Mouse (Mus musculus): ENCODE data around the gene Fkbp8. TPM values are rescaled to one million over a fixed set of nuclear protein-coding genes. Genes with fewer than 3 reads are reported as not detected.
A peak's percentile ranks its signal among the peaks of the same experiment; 100 is the strongest.

Gene Fkbp8
- polyA plus RNA-seq, 1 experiment from 2014 or later, result 441 TPM

DNA sequence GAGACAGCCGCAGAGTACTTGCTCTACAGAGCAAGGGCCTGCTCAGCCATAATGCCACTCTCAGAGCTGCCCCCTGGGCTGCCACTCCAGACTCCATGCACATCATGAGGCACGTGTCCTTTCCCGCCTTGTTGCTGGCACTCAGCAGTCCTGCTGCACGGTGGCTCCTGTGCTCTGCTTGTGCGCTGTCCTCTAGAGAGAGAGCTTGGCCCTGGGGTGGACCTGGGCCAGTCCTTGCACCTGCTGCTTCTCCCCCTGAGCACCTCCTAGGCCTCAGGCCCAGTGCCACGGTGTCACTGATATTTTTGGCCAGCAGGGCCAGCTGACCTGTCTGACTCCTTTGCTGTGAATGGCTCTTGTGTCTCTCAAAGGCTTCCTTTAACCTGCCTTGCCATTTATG is 43.5 kb downstream of the Fkbp8 start:
- WGBS, result 82% methylated on average over 6 of the region's 6 CpGs
- no peak for ATAC-seq
- peaks cover 7% of the 10 kb centered on the region; the same call in 1 of the 2 replicates for H3K36me3 ChIP-seq (ENCODE audit: control insufficient read depth, insufficient read depth, low read length)
- H3K4me1 ChIP-seq (ENCODE audit: control insufficient read depth, insufficient read depth, low read depth, low read length), result no peaks in the 10 kb centered on the region; the same call in 1 of the 2 replicates
- H3K4me2 ChIP-seq (ENCODE audit: low read length), result no peak overlapping the region
- H3K27me3 ChIP-seq (replicated peaks; ENCODE audit: control insufficient read depth, insufficient read depth, low read length), result no peaks in the 10 kb centered on the region
- no peak overlapping the region for H3K9ac ChIP-seq (ENCODE audit: low read depth, low read length)
- H3K27ac ChIP-seq (ENCODE audit: low read depth, low read length), result peak overlapping the region; percentile 7; the same call in 1 of the 2 replicates
- H3K4me3 ChIP-seq (ENCODE audit: low read length), result no peak overlapping the region
- no peaks in the 10 kb centered on the region for H3K9me3 ChIP-seq (ENCODE audit: control insufficient read depth, low read length)

DNA sequence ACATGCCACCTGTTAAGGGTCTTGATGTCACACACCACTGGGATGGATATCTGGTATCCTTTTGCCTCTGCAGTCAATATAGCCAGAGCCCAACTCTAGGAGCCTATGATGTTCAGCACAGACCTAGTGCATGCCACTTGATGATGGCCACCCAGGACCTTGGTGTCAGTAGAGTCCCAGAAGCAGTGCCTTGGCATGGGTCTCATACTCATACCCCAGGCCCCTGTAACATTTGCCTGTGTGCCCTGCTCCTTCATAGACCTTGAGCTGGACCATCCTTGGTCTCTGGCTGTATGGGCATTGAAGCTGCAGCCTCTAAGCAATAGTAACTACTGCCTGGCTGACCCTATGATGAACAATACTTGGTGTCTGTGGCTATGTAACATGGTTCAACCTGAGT is 46.8 kb downstream of the Fkbp8 start:
- Histone ChIP-seq H3K4me1 (ENCODE audit: control insufficient read depth, insufficient read depth, low read depth, low read length) (no peaks in the 10 kb centered on the region; the same call in 1 of the 2 replicates), H3K9ac (ENCODE audit: low read depth, low read length) (no peak overlapping the region), H3K4me3 (ENCODE audit: low read length) (no peak overlapping the region), H3K36me3 (ENCODE audit: control insufficient read depth, insufficient read depth, low read length) (peaks cover 15% of the 10 kb centered on the region), H3K4me2 (ENCODE audit: low read length) (no peak overlapping the region), H3K9me3 (ENCODE audit: control insufficient read depth, low read length) (no peaks in the 10 kb centered on the region), H3K27me3 (replicated peaks; ENCODE audit: control insufficient read depth, insufficient read depth, low read length) (no peaks in the 10 kb centered on the region), H3K27ac (ENCODE audit: low read depth, low read length) (no peak overlapping the region)
- ATAC-seq, result no peak

DNA sequence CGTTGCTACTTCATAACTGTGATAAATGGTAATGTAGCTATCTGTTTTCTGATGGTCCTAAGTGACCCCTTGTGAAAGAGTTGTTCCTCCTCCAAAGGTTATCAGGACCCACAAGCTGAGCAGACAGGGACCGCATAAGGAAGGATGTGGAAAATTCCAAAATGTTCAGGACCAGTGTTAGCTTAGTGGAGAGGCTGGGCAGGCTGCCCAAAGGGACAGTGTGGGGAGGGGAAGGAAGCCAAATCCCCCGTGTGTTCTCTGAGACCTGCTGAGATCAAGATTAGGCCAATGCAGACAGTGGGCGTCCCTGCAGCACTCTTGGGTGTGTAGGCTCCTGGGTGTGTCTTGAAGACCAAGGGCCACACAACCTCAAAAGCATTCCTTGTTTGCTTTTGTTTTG is 47.4 kb downstream of the Fkbp8 start:
- Histone ChIP-seq H3K4me1 (ENCODE audit: control insufficient read depth, insufficient read depth, low read depth, low read length) (no peaks in the 10 kb centered on the region; the same call in 1 of the 2 replicates), H3K4me3 (ENCODE audit: low read length) (no peak overlapping the region), H3K4me2 (ENCODE audit: low read length) (no peak overlapping the region), H3K9ac (ENCODE audit: low read depth, low read length) (no peak overlapping the region), H3K27ac (ENCODE audit: low read depth, low read length) (no peak overlapping the region), H3K36me3 (ENCODE audit: control insufficient read depth, insufficient read depth, low read length) (peaks cover 16% of the 10 kb centered on the region), H3K9me3 (ENCODE audit: control insufficient read depth, low read length) (no peaks in the 10 kb centered on the region), H3K27me3 (replicated peaks; ENCODE audit: control insufficient read depth, insufficient read depth, low read length) (no peaks in the 10 kb centered on the region)
- whole genome bisulfite sequencing, result 76% methylated on average over 4 of the region's 4 CpGs
- no peak for ATAC-seq

- Histone ChIP-seq H3K36me3 (ENCODE audit: control insufficient read depth, insufficient read depth, low read length) (peaks cover 28% of the 10 kb centered on the region), H3K9ac (ENCODE audit: low read depth, low read length) (no peak overlapping the region), H3K4me1 (ENCODE audit: control insufficient read depth, insufficient read depth, low read depth, low read length) (no peaks in the 10 kb centered on the region), H3K9me3 (ENCODE audit: control insufficient read depth, low read length) (no peaks in the 10 kb centered on the region), H3K27ac (ENCODE audit: low read depth, low read length) (no peak overlapping the region), H3K27me3 (replicated peaks; ENCODE audit: control insufficient read depth, insufficient read depth, low read length) (no peaks in the 10 kb centered on the region), H3K4me3 (ENCODE audit: low read length) (no peak overlapping the region), H3K4me2 (ENCODE audit: low read length) (no peak overlapping the region)
- WGBS, result 87% methylated on average over 3 of the region's 3 CpGs
- no peak for ATAC-seq
These were observed 49.7 kb downstream of the Fkbp8 start for GRCm38 (mm10) chr8:70577207-70577606.

GRCm38 (mm10) chr8:70583476-70584387 is 56.2 kb downstream of the Fkbp8 start:
- no peak overlapping the region for H3K9ac ChIP-seq (ENCODE audit: low read depth, low read length)
- peaks cover 38% of the 10 kb centered on the region for H3K36me3 ChIP-seq (ENCODE audit: control insufficient read depth, insufficient read depth, low read length)
- ATAC-seq, result peak; percentile 35

DNA sequence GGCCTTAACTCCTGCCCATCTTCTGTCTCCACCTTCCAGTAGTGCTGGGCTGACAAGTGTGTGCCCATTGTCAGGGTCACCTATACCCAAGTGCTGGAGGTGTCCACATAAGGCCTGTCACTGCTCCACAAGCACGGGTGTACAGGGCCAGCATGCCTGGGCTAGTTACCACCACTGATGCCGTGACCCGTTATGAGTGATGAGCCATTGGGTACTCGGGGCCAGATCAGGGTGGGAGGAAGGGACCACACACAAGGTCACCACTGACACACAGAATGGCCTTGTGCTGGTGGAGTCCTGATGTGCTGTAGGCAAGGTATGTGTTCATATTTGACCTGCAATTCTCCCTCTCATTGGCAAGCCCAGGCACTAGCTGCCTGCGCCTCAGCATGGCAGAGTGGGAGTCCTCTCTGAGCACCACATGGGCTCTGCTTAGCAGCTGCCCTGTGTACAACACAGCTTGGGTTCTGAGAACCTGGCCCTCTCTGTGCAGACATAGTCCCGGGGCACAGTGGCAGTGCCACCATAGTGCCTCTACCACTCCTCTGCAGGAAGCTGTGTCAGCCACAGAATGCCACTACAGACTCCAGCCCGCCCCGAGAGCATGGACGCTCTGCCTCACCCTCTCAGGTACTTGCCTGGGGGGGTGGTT is 57.2 kb downstream of the Fkbp8 start:
- Histone ChIP-seq H3K4me2 (ENCODE audit: low read length) (no peak overlapping the region), H3K4me1 (ENCODE audit: control insufficient read depth, insufficient read depth, low read depth, low read length) (no peaks in the 10 kb centered on the region), H3K4me3 (ENCODE audit: low read length) (no peak overlapping the region), H3K27me3 (replicated peaks; ENCODE audit: control insufficient read depth, insufficient read depth, low read length) (no peaks in the 10 kb centered on the region), H3K27ac (ENCODE audit: low read depth, low read length) (no peak overlapping the region), H3K36me3 (ENCODE audit: control insufficient read depth, insufficient read depth, low read length) (peaks cover 34% of the 10 kb centered on the region), H3K9ac (ENCODE audit: low read depth, low read length) (no peak overlapping the region), H3K9me3 (ENCODE audit: control insufficient read depth, low read length) (no peaks in the 10 kb centered on the region)
- 90% methylated on average over 6 of the region's 9 CpGs for WGBS
- peak; percentile 34 for ATAC-seq

More at GRCm38 (mm10) chr8:70583476-70584387, 56.2 kb downstream of the Fkbp8 start:
- 84% methylated on average over 18 of the region's 18 CpGs for WGBS
- Histone ChIP-seq H3K27me3 (replicated peaks; ENCODE audit: control insufficient read depth, insufficient read depth, low read length) (no peaks in the 10 kb centered on the region), H3K27ac (ENCODE audit: low read depth, low read length) (no peak overlapping the region; the same call in 1 of the 2 replicates), H3K4me3 (ENCODE audit: low read length) (no peak overlapping the region), H3K4me1 (ENCODE audit: control insufficient read depth, insufficient read depth, low read depth, low read length) (no peaks in the 10 kb centered on the region), H3K4me2 (ENCODE audit: low read length) (no peak overlapping the region), H3K9me3 (ENCODE audit: control insufficient read depth, low read length) (no peaks in the 10 kb centered on the region)

Other genes starting within 250 kb of the Fkbp8 start
- 24.4 and 24.7 TPM in 2 replicates for gene Homer3, start 244.9 kb upstream of the Fkbp8 start, polyA plus RNA-seq (2015; fragmentation: Nextera tagmentation; extraction: Ambion mirVana)
- 42.0 and 42.8 TPM in 2 replicates for gene Ddx49, start 225.2 kb upstream of the Fkbp8 start, polyA plus RNA-seq (2015; fragmentation: Nextera tagmentation; extraction: Ambion mirVana)
- 284 and 297 TPM in 2 replicates for gene Cope, start 225.2 kb upstream of the Fkbp8 start, polyA plus RNA-seq (2015; fragmentation: Nextera tagmentation; extraction: Ambion mirVana)
- gene Cers1, start 211.9 kb upstream of the Fkbp8 start, polyA plus RNA-seq (2015; fragmentation: Nextera tagmentation; extraction: Ambion mirVana), result 40.0 and 44.3 TPM in 2 replicates
- 8.7 and 9.5 TPM in 2 replicates for gene Gdf1, start 197.9 kb upstream of the Fkbp8 start, polyA plus RNA-seq (2015; fragmentation: Nextera tagmentation; extraction: Ambion mirVana)
- gene Upf1, start 174.4 kb upstream of the Fkbp8 start, polyA plus RNA-seq (2015; fragmentation: Nextera tagmentation; extraction: Ambion mirVana), result 7.4 and 10.1 TPM in 2 replicates
- 0.58 and 2.8 TPM in 2 replicates for gene Comp, start 154.2 kb upstream of the Fkbp8 start, polyA plus RNA-seq (2015; fragmentation: Nextera tagmentation; extraction: Ambion mirVana)
- 45.9 and 55.1 TPM in 2 replicates for gene Crtc1, start 88.1 kb upstream of the Fkbp8 start, polyA plus RNA-seq (2015; fragmentation: Nextera tagmentation; extraction: Ambion mirVana)
- 36.1 and 37.5 TPM in 2 replicates for gene Klhl26, start 50.8 kb upstream of the Fkbp8 start, polyA plus RNA-seq (2015; fragmentation: Nextera tagmentation; extraction: Ambion mirVana)
- gene Tmem59l, start 40.4 kb upstream of the Fkbp8 start, polyA plus RNA-seq (2015; fragmentation: Nextera tagmentation; extraction: Ambion mirVana), result 164 and 190 TPM in 2 replicates
- 9.3 and 15.5 TPM in 2 replicates for gene Crlf1, start 34.6 kb upstream of the Fkbp8 start, polyA plus RNA-seq (2015; fragmentation: Nextera tagmentation; extraction: Ambion mirVana)
- 173 and 192 TPM in 2 replicates for gene Rex1bd, start 21.0 kb upstream of the Fkbp8 start, polyA plus RNA-seq (2015; fragmentation: Nextera tagmentation; extraction: Ambion mirVana)
- 576 and 598 TPM in 2 replicates for gene Uba52, start 16.9 kb upstream of the Fkbp8 start, polyA plus RNA-seq (2015; fragmentation: Nextera tagmentation; extraction: Ambion mirVana)
- 45.2 and 45.4 TPM in 2 replicates for gene Kxd1, start 232 bp downstream of the Fkbp8 start, polyA plus RNA-seq (2015; fragmentation: Nextera tagmentation; extraction: Ambion mirVana)
- 14.9 and 19.2 TPM in 2 replicates for gene Ell, start 11.7 kb downstream of the Fkbp8 start, polyA plus RNA-seq (2015; fragmentation: Nextera tagmentation; extraction: Ambion mirVana)
- gene Isyna1, start 66.6 kb downstream of the Fkbp8 start, polyA plus RNA-seq (2015; fragmentation: Nextera tagmentation; extraction: Ambion mirVana), result 150 and 164 TPM in 2 replicates
- gene Ssbp4, start 81.1 kb downstream of the Fkbp8 start, polyA plus RNA-seq (2015; fragmentation: Nextera tagmentation; extraction: Ambion mirVana), result 148 and 157 TPM in 2 replicates
- 1.1 and 1.6 TPM in 2 replicates for gene Lrrc25, start 88.4 kb downstream of the Fkbp8 start, polyA plus RNA-seq (2015; fragmentation: Nextera tagmentation; extraction: Ambion mirVana)
- gene Gdf15, start 104.7 kb downstream of the Fkbp8 start, polyA plus RNA-seq (2015; fragmentation: Nextera tagmentation; extraction: Ambion mirVana), result 0.11 and 0.48 TPM in 2 replicates
- 78.3 and 87.6 TPM in 2 replicates for gene Pgpep1, start 132.7 kb downstream of the Fkbp8 start, polyA plus RNA-seq (2015; fragmentation: Nextera tagmentation; extraction: Ambion mirVana)
- 168 and 169 TPM in 2 replicates for gene Lsm4, start 145.5 kb downstream of the Fkbp8 start, polyA plus RNA-seq (2015; fragmentation: Nextera tagmentation; extraction: Ambion mirVana)
- 60.0 and 69.0 TPM in 2 replicates for gene Jund, start 171.2 kb downstream of the Fkbp8 start, polyA plus RNA-seq (2015; fragmentation: Nextera tagmentation; extraction: Ambion mirVana)
- gene Iqcn, start 175.7 kb downstream of the Fkbp8 start, polyA plus RNA-seq (2015; fragmentation: Nextera tagmentation; extraction: Ambion mirVana), result 0.10 TPM in 1 of 2 replicates, not detected in the other
- gene Gm3336, start 190.8 kb downstream of the Fkbp8 start, polyA plus RNA-seq (2015; fragmentation: Nextera tagmentation; extraction: Ambion mirVana), result 0.19 TPM in 1 of 2 replicates, not detected in the other
- 0.19 and 0.42 TPM in 2 replicates for gene Pde4c, start 196.0 kb downstream of the Fkbp8 start, polyA plus RNA-seq (2015; fragmentation: Nextera tagmentation; extraction: Ambion mirVana)
- gene Rab3a, start 227.0 kb downstream of the Fkbp8 start, polyA plus RNA-seq (2015; fragmentation: Nextera tagmentation; extraction: Ambion mirVana), result 622 and 635 TPM in 2 replicates
- gene Mpv17l2, start 233.2 kb downstream of the Fkbp8 start, polyA plus RNA-seq (2015; fragmentation: Nextera tagmentation; extraction: Ambion mirVana), result 48.6 and 49.9 TPM in 2 replicates
- gene Pik3r2, start 249.0 kb downstream of the Fkbp8 start, polyA plus RNA-seq (2015; fragmentation: Nextera tagmentation; extraction: Ambion mirVana), result 115 and 118 TPM in 2 replicates